Mouse (Mus musculus) testis, adult 2 months (tissue): ENCODE data around the gene Mpi.

ENCODE experiments used
- CTCF ChIP-seq: fragments of 200-500 bp; IDR thresholded peaks from 2 replicates; pipeline ENCODE4 v1.5.1; 2012; ENCODE audit warnings: low read depth, mild to moderate bottlenecking, inconsistent platforms, low read length, moderate library complexity; ENCODE audit not compliant: control insufficient read depth, insufficient read depth, insufficient replicate concordance
- POLR2A ChIP-seq: fragments of 200-500 bp; IDR thresholded peaks from 2 replicates; pipeline ENCODE4 v1.6.1; 2012; ENCODE audit warnings: low read depth, mild to moderate bottlenecking, inconsistent platforms, low read length, moderate library complexity; ENCODE audit not compliant: control insufficient read depth

DNA sequence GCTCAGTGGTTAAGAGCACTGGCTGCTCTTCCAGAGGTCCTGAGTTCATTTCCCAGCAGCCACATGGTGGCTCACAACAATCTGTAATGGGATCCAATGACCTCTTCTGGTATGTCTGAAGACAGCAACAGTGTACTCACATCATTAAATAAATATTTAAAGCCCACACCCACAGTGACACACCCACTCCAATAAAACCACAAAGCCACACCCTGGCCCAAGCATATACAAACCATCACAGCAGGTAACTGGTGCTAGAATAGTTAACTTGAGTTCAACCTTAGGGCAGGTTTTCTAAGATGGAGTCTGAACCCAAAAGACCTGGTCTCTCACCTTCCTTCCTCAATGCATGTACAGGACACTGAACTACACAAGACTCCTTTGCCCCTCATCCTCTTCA lies 57.6 kb downstream of the Mpi start:
- TF ChIP-seq POLR2A (no peak), CTCF (no peak)
